Mouse (Mus musculus): ENCODE measurements around the gene Zfp536. TPM values are rescaled to one million over a fixed set of nuclear protein-coding genes. Genes with fewer than 3 reads are reported as not detected.
"Not testable (repeated sequence)": the region's sequence is repeated elsewhere in the genome, so short reads cannot be mapped to it uniquely, and the experiment has no call there.

Zfp536 gene
- polyA plus RNA-seq, 1 experiment from 2014 or later = 8.2 TPM

DNA sequence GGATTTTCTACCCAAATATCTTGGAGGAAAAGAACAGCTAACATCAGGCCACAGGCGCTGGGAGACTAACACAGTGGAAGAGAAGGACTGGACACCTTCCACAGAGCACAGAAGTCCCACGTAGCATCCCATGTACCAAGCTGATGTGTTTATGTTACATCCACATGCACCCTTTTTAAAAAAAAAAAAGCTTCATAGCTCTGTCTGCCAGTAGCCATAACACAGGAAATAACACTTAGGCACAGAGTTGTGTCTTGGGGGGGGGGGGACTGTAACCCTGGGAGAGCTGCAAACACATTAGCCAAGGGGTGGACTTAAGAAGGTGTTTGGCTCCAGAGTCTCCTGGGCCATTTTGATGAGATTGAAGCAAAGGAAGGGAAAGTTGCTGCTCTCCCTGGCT is 155.6 kb downstream of the Zfp536 start:
- H3K27ac ChIP-seq = no peak overlapping the region
- no peak for ATAC-seq (ENCODE audit: insufficient number of reproducible peaks, low FRiP score, low TSS enrichment, low read depth)
- H3K27me3 ChIP-seq = no peaks in the 10 kb centered on the region
- no peaks in the 10 kb centered on the region for H3K4me1 ChIP-seq
- no peaks in the 10 kb centered on the region for H3K36me3 ChIP-seq
- no peak overlapping the region for H3K4me3 ChIP-seq
- no peak overlapping the region for H3K4me2 ChIP-seq
- no peak overlapping the region for H3K9ac ChIP-seq
- H3K9me3 ChIP-seq = no peaks in the 10 kb centered on the region
- WGBS = 74% methylated on average over 2 of the region's 2 CpGs

GRCm38 (mm10) chr7:37615932-37616331 is 157.5 kb downstream of the Zfp536 start:
- Histone ChIP-seq H3K4me2 (no peak overlapping the region), H3K27me3 (no peaks in the 10 kb centered on the region), H3K4me3 (no peak overlapping the region), H3K9me3 (no peaks in the 10 kb centered on the region), H3K9ac (no peak overlapping the region), H3K27ac (no peak overlapping the region), H3K36me3 (no peaks in the 10 kb centered on the region), H3K4me1 (no peaks in the 10 kb centered on the region)
- 73% methylated on average over 4 of the region's 4 CpGs for WGBS
- no peak for ATAC-seq (ENCODE audit: insufficient number of reproducible peaks, low FRiP score, low TSS enrichment, low read depth)

GRCm38 (mm10) chr7:37614381-37614780 is 159.1 kb downstream of the Zfp536 start:
- 58% methylated on average over 10 of the region's 10 CpGs for WGBS
- no peak for ATAC-seq (ENCODE audit: insufficient number of reproducible peaks, low FRiP score, low TSS enrichment, low read depth)
- Histone ChIP-seq H3K27me3 (no peaks in the 10 kb centered on the region), H3K9ac (no peak overlapping the region), H3K27ac (no peak overlapping the region), H3K4me3 (no peak overlapping the region), H3K4me1 (no peaks in the 10 kb centered on the region), H3K4me2 (no peak overlapping the region), H3K36me3 (no peaks in the 10 kb centered on the region), H3K9me3 (no peaks in the 10 kb centered on the region)

DNA sequence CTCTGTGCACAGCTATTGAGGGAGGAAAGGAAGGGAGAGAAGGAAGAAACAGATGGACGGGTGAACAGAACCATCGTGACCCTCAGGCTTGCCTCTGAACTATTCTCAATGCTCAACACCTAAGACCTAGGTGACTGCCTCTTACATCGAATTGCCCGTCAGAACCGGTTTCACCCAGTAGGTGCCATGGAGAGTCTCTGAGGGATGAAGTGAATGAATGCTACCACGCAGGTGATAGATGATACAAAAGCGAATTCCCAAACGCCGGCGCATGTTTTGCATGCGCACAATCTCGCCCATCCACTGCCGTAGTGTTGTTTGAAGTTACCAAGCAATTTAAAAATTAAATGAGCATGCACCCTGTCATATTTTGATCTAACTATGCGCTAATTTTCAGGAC is 164.9 kb downstream of the Zfp536 start:
- 93% methylated on average over 14 of the region's 14 CpGs for WGBS

GRCm38 (mm10) chr7:37607906-37608305 is 165.5 kb downstream of the Zfp536 start:
- 91% methylated on average over 6 of the region's 6 CpGs for WGBS

More for the DNA sequence above, 164.9 kb downstream of the Zfp536 start:
- no peaks in the 10 kb centered on the region for H3K36me3 ChIP-seq
- no peaks in the 10 kb centered on the region for H3K4me1 ChIP-seq
- H3K9me3 ChIP-seq = no peaks in the 10 kb centered on the region
- no peak overlapping the region for H3K27ac ChIP-seq
- no peaks in the 10 kb centered on the region for H3K27me3 ChIP-seq
- no peak overlapping the region for H3K9ac ChIP-seq
- no peak overlapping the region for H3K4me2 ChIP-seq
- no peak for ATAC-seq (ENCODE audit: insufficient number of reproducible peaks, low FRiP score, low TSS enrichment, low read depth)
- no peak overlapping the region for H3K4me3 ChIP-seq

DNA sequence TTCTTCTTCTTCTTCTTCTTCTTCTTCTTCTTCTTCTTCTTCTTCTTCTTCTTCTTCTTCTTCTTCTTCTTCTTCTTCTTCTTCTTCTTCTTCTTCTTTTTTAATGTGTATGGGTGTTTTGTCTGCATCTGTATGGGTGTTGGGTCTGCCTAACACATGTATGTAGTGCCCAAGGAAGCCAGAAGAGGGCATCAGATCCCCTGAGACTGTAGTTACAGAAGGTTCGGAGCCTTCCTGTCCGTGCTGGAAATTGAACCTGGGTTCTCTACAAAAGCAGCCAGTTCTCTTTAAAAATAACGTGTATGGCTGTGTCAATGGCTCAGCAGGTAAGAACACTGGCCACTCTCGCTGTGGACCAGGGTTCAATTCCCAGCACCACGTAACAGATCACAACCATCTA is 167.0 kb downstream of the Zfp536 start:
- H3K4me1 ChIP-seq = no peaks in the 10 kb centered on the region
- 82% methylated on average over 5 of the region's 5 CpGs for WGBS
- no peak for ATAC-seq (ENCODE audit: insufficient number of reproducible peaks, low FRiP score, low TSS enrichment, low read depth)
- H3K36me3 ChIP-seq = no peaks in the 10 kb centered on the region
- H3K27ac ChIP-seq = no peak overlapping the region
- H3K9me3 ChIP-seq = no peaks in the 10 kb centered on the region
- no peak overlapping the region for H3K9ac ChIP-seq
- no peak overlapping the region for H3K4me3 ChIP-seq
- H3K27me3 ChIP-seq = no peaks in the 10 kb centered on the region
- no peak overlapping the region for H3K4me2 ChIP-seq

More at GRCm38 (mm10) chr7:37607906-37608305, 165.5 kb downstream of the Zfp536 start:
- no peak for ATAC-seq (ENCODE audit: insufficient number of reproducible peaks, low FRiP score, low TSS enrichment, low read depth)
- Histone ChIP-seq H3K4me3 (no peak overlapping the region), H3K4me1 (no peaks in the 10 kb centered on the region), H3K27me3 (no peaks in the 10 kb centered on the region), H3K36me3 (no peaks in the 10 kb centered on the region), H3K4me2 (no peak overlapping the region), H3K27ac (no peak overlapping the region), H3K9me3 (no peaks in the 10 kb centered on the region), H3K9ac (no peak overlapping the region)

GRCm38 (mm10) chr7:37603525-37603909 is 169.9 kb downstream of the Zfp536 start:
- H3K4me2 ChIP-seq; H3K4me3 ChIP-seq; H3K9me3 ChIP-seq; H3K27ac ChIP-seq; H3K4me1 ChIP-seq; H3K9ac ChIP-seq; ATAC-seq (ENCODE audit: insufficient number of reproducible peaks, low FRiP score, low TSS enrichment, low read depth); H3K36me3 ChIP-seq; H3K27me3 ChIP-seq: not testable (repeated sequence)

DNA sequence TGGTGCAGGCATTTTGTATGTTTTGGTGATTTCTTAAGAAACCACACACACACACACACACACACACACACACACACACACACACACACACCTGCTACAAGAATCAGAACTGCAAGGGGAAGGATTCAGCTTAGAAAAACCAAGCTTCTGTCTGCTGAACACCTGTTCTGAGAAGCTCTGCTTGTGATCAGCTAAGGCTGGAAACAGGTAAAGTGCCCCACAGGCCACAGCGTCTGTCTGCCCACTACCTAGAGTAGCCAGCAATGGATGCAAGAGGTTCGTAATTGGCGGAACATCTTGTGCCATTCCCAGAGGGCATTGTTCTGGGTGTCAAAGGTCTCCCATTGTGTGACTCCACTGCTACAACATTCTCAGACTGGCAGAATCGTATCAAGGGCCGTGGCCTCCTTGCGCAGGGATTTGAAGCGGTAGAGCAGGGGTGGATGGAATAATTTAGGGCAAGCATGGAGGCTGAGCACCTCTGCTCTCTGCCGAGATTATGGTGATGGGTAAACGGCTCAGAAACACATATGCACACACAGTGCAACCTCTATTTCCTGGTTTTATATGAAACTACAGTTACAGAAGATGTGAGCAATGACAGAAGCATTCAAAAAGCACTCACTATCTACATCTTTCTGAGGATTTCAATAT is 170.4 kb downstream of the Zfp536 start:
- Histone ChIP-seq H3K9ac (no peak overlapping the region), H3K4me1 (no peaks in the 10 kb centered on the region), H3K4me2 (no peak overlapping the region), H3K36me3 (no peaks in the 10 kb centered on the region), H3K27me3 (no peaks in the 10 kb centered on the region), H3K4me3 (no peak overlapping the region), H3K9me3 (no peaks in the 10 kb centered on the region), H3K27ac (no peak overlapping the region)
- no peak for ATAC-seq (ENCODE audit: insufficient number of reproducible peaks, low FRiP score, low TSS enrichment, low read depth)
- WGBS = 62% methylated on average over 9 of the region's 9 CpGs

DNA sequence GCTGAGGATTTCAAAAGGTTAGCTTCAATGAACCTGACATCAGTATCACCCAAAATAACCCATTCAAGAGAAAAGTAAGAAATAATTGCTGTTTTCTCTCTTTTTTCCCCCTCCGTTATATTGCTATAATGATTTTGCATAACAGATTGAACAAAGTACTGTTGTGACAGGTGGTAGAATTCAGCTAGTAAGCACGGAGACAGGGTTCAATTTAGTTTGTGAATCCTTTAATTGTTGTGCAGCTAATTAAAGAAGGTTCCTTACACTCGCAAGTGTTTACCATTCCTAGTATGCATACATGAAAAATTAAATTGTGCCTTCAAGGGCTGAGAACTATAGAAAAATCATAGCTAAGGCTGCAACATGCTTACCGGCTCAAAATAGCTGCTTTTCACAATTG is 173.1 kb downstream of the Zfp536 start:
- H3K4me1 ChIP-seq = no peaks in the 10 kb centered on the region
- no peaks in the 10 kb centered on the region for H3K36me3 ChIP-seq
- no peak overlapping the region for H3K9ac ChIP-seq
- H3K4me3 ChIP-seq = no peak overlapping the region
- no peaks in the 10 kb centered on the region for H3K27me3 ChIP-seq
- H3K27ac ChIP-seq = no peak overlapping the region
- no peak overlapping the region for H3K4me2 ChIP-seq
- no peaks in the 10 kb centered on the region for H3K9me3 ChIP-seq
- 65% methylated on average over 4 of the region's 4 CpGs for WGBS
- no peak for ATAC-seq (ENCODE audit: insufficient number of reproducible peaks, low FRiP score, low TSS enrichment, low read depth)

DNA sequence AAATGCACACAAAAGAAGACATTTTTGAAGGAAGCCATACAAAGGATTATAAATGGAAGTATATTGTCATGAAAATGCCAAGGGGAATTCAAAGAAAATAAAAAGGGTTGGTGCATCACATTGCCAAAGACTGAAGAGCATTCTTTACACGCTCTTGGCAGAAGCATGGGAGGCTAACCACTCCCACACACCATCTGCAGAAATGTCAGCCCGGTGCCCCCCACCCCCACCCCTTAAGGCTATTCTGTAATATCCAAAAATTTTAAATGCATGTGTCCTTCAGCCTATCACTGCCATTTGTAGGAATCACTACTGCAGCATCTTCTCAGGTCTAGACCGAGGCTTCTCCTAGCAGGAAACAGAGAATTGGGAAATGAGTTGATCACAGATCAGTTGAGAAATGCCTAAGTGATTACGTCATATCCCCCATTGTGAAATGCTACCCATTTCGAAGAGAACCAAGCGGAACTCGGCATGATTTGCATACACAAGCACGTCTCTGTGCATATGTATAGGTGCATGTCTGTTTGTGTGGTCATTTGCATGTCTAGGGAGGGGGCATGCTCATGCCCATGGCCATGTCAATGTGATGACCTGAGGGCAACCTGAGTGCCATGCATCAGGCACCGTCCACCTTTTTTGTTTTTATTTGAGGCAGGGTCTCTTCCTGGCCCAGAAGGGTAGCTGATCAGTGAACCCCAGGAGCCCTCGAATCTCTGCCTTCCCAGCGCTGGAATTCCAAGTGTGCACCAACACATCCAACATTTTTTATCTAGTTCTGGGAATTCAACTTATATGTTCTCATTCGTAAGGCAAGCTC is 179.0 kb downstream of the Zfp536 start:
- ATAC-seq (ENCODE audit: insufficient number of reproducible peaks, low FRiP score, low TSS enrichment, low read depth) = no peak
- no peak overlapping the region for H3K27ac ChIP-seq
- no peaks in the 10 kb centered on the region for H3K4me1 ChIP-seq
- 76% methylated on average over 12 of the region's 12 CpGs for WGBS
- H3K36me3 ChIP-seq = no peaks in the 10 kb centered on the region
- H3K9ac ChIP-seq = no peak overlapping the region
- no peaks in the 10 kb centered on the region for H3K27me3 ChIP-seq
- H3K4me2 ChIP-seq = no peak overlapping the region
- no peak overlapping the region for H3K4me3 ChIP-seq
- H3K9me3 ChIP-seq = no peaks in the 10 kb centered on the region

- H3K27ac ChIP-seq = no peak overlapping the region
- no peaks in the 10 kb centered on the region for H3K27me3 ChIP-seq
- H3K36me3 ChIP-seq = no peaks in the 10 kb centered on the region
- H3K4me2 ChIP-seq = no peak overlapping the region
- no peaks in the 10 kb centered on the region for H3K4me1 ChIP-seq
- H3K4me3 ChIP-seq = no peak overlapping the region
- WGBS = 89% methylated on average over 6 of the region's 6 CpGs
- no peak for ATAC-seq (ENCODE audit: insufficient number of reproducible peaks, low FRiP score, low TSS enrichment, low read depth)
- no peak overlapping the region for H3K9ac ChIP-seq
- no peaks in the 10 kb centered on the region for H3K9me3 ChIP-seq
Observed at GRCm38 (mm10) chr7:37593566-37593965, 179.9 kb downstream of the Zfp536 start.

- Histone ChIP-seq H3K36me3 (no peaks in the 10 kb centered on the region), H3K4me1 (0 out of 2 replicates have a peak, but pooled peaks cover 4% of the 10 kb centered on the region), H3K9ac (no peak overlapping the region), H3K9me3 (no peaks in the 10 kb centered on the region), H3K4me2 (no peak overlapping the region), H3K4me3 (no peak overlapping the region), H3K27me3 (no peaks in the 10 kb centered on the region), H3K27ac (no peak overlapping the region)
- no peak for ATAC-seq (ENCODE audit: insufficient number of reproducible peaks, low FRiP score, low TSS enrichment, low read depth)
- whole genome bisulfite sequencing = 71% methylated on average over 13 of the region's 13 CpGs
Observed at GRCm38 (mm10) chr7:37586694-37587093, 186.7 kb downstream of the Zfp536 start.

Data from limb, embryonic 15.5 days (tissue).